Mouse (Mus musculus): Measurements from ENCODE around the gene Serping1.
"Not testable (repeated sequence)": the region's sequence is repeated elsewhere in the genome, so short reads cannot be mapped to it uniquely, and the experiment has no call there.

Serping1 gene

DNA sequence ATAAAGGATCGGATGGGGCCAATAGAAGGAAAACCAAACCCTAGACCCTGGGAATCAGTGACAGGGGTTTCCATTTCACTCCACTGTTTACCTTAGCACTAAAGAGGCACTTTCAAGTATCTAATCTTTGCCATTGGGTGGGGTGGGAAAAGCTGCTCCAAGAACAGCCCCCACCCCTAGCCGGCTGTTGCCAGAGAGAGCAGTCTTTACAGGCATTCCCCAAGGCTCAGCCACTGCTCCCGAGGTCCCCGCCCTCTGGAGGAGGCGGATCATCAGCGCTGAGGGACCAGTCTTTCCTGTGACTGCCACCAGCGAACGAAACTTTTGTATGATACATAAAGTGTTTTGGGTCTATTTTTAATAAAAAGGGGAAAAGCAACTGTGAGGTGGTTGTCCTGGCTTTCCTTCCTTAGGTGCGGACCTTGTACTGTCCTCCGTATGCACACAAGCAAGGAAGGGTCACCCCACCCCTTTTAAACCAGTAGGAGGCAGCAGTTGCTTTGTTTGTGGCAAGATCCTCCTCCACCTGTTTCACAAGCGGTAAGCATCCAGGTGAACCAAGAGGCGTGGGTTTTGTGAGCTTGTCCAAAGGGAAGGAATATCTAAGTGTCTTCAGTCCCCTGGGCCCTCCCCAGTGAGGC, 36.9 kb downstream of the Serping1 start:
- peak; percentile 86 for DNase-seq (ENCODE audit: low read depth, low spot score)

DNA sequence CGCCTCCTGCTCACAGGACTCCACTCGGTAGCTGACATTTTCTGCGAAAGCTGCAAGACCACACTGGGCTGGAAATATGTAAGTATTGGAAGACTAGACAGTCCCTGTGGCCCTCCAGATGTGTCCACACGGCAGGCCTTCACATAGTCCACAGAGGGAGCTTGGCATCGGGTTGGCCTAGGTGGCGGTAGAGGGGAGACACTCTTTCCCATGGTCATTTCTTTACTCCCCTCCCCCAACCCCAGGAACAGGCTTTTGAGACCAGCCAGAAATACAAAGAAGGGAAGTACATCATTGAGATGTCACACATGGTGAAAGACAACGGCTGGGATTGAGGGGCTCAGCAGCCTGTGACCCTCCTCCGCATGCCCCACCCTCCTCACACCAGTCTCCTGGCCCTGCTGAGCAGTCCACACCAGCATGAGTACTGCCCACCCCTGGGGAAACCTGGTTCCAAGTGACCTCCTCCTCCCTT, 37.8 kb downstream of the Serping1 start:
- DNase-seq (ENCODE audit: low read depth, low spot score) = no peak

DNA sequence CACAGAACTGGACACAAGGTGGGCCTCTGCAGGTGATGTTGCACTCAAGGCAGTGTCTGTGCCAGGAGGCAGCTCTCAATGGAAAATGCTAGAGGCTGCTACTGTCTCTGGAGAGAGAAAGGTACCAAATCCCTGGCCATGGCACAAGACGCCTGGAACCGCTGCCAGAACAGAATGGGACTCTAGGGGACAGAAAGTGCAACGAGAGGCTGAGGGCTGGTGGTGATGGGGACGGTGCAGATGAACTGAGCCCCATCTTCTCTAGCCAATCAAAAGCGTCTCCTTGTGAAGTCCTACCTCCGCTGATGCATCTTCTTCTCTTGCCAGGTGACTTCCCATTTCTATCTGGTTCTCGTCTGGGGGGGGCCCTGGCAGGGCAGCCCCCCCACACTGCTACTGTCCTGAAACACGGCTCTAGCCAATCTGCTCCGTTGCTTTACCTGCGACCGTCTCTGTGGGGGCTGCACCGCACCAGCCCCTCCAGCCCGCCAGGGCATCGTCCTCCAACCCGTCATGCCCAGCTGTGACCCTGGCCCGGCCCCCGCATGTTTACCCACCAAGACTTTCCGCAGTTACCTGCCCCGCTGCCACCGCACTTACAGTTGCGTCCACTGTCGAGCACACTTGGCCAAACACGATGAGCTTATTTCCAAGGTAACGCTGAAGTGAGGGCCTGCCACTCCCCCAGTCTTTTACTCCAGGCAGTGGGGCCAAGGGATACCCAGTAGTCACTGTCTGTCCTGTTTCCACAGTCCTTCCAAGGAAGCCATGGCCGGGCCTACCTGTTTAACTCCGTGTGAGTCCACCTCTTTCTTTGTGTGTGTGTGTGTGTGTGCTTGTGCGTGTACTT, 38.7 kb downstream of the Serping1 start:
- DNase-seq (ENCODE audit: low read depth, low spot score) = no peak

DNA sequence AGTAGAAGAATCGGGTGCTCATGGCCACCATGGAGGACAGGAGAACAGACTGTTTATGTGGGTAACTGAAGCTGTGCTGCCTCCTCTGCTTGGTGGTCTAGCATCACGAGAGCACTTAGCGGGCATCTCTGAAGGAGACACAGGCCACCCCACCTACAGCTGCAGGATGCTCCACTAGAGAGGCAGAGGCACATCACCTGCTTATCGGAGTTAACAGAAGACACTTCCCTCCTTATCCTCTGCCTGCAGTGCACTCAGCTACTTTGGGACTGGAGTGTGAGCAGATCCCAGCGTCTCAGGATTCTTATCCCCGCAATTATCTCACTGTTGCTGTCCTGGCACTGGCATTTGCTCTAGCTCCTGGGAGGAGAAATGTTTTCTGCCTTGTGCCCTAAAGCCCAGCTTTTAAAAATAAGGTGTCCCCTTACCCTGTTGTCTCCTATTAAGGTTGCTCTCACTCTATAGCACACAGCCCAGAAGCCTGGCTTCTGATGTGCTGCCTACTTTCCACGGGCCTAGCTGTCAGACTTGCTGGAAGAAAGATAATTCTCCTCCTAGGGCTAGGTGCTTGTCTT, 39.8 kb downstream of the Serping1 start:
- no peak for DNase-seq (ENCODE audit: low read depth, low spot score)

DNA sequence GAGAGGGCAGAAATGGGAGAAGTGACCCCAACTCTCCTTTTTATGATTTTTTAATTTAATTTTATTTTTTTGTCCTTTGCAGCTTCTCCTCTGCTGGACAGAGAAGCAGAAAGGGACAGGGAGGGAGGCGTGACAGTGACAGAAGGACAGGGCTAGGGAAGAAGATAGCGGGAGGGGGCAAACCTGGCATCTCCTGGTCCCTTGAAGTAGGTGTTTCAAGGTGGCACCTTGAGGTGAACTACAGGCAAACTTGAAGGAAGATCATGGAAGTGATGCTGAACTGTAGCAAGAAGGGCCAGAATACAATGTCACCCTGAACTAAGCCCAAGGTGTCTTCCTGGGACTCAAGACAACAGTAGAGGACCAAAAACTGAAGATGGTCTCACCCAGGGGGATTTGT, 40.3 kb downstream of the Serping1 start:
- no peak for DNase-seq (ENCODE audit: low read depth, low spot score)

DNA sequence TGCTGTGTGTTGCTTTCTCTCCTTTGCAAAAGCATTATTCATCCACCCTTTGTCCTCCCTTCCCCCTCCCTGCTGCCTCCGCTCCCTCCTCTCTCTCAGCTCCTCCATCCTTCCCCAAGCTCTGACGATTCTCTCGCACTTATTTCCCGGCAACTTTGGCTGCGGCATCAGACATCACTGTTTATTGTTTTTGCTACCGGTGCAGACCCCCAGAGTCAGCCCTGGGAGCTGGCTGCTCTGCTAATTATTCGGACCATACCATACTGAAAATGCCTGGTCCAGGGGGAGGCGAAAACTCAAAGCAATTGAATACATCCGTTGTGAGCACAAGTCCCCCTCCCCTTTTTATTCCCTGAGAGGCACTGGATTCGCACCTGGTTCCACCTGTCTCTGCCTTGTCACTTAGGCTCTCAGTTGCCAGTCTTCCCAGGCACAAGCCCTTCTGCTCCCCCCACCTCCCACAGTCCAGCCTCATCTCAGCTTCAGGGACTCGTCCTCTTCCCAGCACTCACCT, 40.8 kb downstream of the Serping1 start:
- no peak for DNase-seq (ENCODE audit: low read depth, low spot score)

DNA sequence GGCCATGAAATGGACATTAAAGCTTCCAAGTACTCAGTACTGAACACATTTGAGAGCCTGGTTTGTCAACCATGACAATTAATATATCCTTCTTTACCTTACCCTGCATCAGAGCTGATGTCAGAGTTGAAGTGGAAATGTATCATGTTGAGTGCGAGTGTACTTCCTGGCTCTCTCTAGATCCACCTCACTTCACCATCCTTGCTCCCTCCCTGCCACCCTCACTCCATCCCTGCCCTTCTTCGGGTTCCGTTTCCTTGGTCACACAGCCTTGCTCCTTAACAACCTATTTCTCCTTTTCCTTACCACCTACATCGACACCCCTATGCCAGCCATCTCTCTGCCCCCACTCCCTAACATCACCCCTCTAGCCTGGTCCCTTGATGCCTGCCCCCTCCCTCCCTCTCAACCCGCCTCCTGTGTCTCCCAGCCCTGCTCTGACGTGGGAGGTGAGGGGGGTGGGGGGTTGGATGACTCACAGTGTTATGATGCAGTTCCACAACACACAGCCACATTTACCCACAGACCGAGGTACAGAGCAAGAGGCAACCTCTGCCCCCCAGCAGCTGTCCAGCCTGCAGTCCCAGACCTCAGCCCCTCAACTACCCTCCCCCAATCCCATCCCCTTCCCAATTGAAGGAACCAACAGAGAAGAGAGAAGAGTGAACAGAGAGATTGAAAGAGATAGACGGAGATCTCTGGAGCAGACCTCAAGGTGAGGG, 41.5 kb downstream of the Serping1 start, which contains the start of gene Ypel4:
TSS of gene Ypel4 (plus strand) at position 480 of the 722 bp plus-strand sequence.
- no peak for DNase-seq (ENCODE audit: low read depth, low spot score)

DNA sequence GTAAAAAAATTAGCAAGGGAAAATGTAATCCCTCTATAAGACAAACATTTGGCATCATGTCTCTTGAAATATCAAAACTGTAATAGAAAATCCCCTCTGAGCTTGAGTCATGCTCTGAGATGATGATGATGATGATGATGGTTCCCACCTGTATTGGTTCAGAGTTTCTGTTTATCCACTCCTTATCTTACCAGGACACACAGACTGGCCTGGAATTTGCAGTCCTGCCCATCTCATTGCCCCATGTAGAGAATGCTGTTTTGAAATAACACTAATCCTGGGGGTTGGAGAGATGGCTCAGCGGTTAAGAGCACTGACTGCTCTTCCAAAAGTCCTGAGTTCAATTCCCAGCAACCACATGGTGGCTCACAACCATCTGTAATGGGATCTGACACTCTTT, 42.9 kb downstream of the Serping1 start:
- DNase-seq (ENCODE audit: low read depth, low spot score) = no peak

DNA sequence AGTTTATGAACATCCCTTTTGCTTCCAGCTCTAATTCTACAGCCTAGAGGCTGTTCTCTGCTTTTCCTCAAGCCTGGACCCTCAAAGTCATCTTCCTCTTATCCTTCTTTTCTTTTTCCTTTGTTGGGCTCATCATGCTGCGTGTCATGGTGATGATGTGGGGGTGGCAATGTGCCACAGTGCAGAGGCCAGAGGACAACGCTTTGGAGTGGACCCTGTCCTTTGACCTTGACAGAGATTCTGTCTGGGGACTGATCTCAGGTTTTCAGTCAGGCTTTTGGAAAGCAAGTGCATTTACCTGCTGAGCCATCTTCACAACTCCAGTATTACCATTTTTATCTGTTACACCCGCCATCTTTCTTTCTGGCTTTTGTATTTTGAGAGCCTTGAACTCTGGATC, 44.0 kb downstream of the Serping1 start:
- DNase-seq (ENCODE audit: low read depth, low spot score) = no peak

DNA sequence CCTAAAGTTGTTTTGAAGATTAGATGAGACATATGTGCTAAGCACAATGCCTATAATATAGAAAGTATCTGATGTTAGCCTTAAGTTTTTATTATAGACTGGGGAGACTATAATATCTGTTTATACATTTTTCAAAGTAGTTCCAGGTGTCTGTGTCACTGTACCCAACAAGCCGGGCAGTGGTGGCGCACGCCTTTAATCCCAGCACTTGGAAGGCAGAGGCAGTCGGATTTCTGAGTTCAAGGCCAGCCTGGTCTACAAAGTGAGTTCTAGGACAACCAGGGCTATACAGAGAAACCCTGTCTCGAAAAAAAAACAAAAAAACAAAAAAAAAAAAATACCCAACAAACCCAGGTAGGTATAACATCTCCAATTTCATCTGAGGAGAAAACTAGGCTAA, 47.1 kb downstream of the Serping1 start:
- not testable (repeated sequence) for DNase-seq (ENCODE audit: low read depth, low spot score)

DNA sequence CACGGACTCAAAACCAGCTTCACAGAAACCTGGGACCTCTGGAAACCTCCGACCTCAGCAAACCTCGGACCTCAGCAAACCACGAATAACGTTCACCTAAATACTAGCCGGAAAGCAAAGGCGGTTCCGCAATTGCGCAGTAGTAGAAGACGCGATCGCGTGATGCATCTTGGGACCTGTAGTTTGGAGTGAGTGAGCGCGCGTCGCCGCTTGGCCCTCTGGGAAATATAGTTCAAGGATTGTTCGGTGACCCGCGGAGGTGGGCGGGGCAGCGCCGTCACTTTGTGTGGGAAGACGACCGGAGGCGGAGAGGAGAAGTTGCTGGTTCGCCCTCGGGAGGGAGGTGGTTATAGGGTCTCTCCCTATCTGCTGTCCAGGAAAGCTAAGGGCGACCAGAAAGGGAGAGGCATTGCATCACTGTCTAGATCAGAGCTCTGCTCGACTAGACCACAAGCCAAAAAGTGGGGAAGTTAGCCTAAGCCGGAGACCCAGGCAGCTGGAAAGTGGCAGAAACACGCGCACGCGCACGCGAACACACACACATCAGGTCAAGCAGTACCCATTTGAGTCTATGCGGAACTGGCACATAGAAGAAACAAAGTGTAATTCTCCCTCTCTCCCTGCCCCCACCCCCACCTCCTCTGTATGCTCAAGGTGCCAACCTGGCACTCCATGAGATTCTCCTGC, 47.9 kb downstream of the Serping1 start, which contains the start of gene Clp1:
TSS of gene Clp1 (minus strand) at position 179 of the 687 bp plus-strand sequence.
- peak; percentile 99 for DNase-seq (ENCODE audit: low read depth, low spot score)

DNA sequence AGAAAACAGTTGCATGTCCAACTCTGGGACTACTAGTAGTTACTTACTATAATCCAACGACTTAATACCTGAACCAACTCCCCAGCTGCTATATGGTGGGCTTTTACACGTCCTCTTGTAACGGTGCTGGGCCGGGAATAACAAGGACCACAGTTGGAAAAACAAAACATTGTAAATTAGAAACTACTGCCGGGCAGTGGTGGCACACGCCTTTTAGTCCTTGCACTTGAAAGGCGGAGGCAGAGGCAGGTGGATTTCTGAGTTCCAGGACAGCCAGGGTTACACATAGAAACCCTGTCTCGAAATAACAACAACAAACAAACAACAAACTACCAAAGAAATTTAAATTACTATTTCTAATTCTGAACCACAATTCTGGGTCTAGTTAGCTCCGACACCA, 48.5 kb downstream of the Serping1 start:
- DNase-seq (ENCODE audit: low read depth, low spot score) = no peak

DNA sequence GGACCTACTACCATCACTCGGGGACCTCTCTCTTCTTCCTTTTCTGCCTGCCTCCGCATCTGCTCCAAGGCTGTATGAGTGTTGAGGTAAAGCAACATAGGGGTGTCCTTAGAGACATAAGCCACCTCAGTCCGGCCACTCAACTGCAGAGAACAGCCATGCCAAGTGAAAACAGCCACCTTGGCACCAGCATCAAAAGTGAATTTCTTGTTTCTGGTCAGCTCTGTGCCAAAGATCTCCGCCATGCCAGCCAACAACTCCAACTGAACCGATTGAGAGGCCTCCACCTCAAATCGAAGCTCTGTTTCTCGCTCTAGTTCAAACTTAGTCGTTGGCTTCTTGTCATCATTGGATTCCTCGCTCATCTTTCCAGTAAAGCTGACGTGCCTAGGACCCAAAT, 49.5 kb downstream of the Serping1 start:
- DNase-seq (ENCODE audit: low read depth, low spot score) = no peak

DNA sequence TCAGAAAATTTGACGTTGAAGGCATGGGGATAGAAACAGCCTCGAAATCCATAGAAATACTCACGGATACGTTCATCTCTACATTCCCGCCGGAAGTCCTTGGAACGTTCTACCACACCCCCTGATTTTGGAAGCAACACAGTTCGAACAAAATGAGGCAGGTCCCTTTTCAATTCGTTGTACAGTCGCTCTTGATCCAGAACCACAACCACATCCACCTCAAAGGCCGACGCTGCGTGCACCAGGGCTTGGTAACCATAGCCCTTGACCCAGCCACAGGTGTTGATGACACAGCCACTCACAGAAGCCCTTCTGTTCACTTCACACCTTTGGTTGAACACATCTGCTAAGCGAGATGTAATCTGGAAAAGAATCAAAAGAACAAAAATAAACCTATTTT, 51.4 kb downstream of the Serping1 start:
- DNase-seq (ENCODE audit: low read depth, low spot score) = no peak

DNA sequence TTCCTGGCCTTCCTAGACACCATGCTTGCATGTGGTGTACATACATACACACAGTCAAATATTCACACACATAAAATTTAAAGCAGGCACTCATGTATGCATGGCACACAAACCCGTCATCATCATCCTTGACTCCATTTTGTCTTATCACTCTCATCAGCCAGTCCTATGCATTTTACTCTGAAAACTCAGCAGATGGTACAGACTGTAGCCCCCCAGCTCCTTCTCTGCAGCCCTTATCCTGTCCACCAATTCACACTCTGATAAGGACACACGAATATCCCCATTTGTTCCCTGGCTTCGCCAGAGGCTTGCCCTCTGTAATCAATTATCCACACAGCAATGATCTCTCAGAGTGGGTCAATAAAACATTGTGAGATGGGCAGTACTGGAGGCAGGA, 54.1 kb downstream of the Serping1 start:
- no peak for DNase-seq (ENCODE audit: low read depth, low spot score)

DNA sequence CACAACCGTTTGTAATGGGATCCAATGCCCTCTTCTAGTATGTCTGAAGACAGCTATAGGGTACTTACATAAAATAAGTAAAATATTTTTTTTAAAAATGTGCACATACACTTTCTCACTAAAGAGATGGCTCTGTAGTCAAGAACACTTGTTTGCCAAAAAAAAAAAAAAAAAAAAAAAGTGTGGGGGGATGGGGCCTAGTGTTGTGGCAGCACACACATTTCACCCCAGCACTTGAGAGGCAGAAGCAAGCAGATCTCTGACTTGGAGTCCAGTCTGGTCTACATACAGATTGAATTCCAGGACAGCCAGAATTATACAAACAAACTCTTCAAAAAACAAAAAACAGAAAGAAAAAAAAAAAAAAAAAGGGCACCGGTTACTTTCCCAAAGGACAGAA, 54.5 kb downstream of the Serping1 start:
- DNase-seq (ENCODE audit: low read depth, low spot score) = no peak

DNA sequence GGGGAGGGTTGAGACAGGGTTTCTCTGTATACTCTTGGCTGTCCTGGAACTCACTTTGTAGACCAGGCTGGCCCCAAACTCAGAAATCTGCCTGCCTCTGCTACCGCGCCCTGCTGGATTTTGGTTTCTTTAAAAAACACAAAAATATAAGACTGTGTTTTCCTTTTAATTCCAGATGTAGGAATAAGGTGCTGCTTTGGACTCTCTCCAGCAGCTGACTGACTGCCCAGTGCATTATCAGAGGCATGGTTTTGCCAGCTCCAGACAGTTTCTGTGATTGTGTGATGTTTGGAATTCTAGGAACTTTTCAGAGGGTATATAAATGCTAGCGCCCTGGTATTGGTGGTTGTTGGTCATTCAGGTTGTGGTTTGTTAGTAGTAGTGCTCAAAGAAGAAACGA, 57.9 kb downstream of the Serping1 start:
- DNase-seq (ENCODE audit: low read depth, low spot score) = no peak

DNA sequence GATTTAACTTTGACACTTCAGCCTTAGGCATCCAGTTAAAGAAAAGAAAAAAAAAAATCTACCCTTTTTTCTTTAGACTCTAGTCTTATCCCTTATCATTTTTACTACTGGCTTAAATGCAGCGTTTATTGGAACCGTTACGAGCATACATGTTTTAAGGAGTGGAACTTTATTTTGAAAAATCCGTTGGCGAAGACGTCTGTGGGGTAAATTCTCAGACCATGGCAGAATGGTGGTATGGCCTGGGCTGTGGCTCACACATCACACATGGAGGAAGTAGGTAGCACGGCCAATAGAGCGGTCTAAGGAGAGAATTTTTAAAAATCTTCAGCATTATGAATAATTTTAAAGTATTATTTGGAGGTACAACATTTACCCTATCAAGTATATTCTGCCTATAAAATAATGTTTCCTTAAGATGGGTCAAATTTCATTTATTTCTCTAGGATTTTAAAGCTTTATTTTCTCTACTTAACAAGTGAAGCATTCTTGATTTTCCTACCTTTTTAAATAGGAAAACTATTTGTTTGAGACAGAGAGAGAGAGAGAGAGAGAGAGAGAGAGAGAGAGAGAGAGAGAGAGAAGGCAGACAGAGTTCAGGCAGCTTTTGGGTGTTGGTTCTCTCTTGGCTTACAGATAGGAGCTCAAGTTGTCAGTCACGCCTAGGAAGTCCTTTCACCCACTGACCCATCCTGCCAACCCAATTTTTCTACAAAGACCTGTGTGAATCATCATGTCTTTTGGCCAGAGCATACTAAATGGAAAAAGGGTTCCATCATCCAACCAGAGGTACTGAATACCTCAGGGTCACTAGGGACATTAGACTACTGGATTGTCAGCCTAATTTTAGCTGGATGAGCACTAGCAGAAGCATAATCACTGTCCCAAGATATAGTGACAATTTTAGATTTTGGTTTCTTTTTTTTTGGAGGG, 58.6 kb downstream of the Serping1 start:
- no peak for DNase-seq (ENCODE audit: low read depth, low spot score)

DNA sequence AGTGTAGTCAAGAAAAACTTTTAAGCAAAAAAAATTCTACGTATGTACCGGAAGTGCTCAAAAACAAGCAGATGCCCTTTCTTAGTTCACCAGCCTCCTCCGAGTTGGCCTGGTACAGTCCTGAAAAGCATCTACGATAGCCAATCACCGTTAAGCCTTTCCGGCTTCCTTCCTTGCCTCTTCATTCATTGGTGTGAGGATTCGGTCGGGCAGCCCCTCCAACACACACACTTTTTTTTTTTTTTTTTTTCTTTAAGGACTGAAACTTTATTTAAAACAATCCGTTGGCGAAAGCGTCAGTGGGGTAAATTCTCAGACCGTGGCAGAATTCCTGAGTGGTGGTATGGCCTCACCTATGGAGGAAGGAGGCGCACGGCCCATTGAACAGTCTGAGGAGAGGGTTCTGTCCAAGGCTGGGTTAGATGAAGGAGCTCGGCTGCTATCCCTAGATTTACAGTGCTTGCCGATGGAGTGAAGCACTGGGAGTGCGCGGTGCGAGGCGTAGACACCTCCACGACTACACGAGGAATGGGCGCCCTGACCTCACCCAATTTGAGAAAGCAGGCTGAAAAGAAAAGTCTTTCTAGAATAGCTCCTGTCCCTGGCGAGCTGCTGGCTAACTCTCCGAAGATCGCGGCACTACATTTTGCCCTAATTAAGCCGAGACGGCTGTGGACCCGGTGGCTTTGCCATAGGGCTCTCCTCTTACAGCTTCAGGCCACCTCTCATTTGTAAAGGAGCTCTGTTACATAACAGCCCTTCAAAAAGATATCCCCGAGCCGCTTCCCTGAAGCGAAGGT, 59.5 kb downstream of the Serping1 start:
- DNase-seq (ENCODE audit: low read depth, low spot score) = peak; percentile 98

Measured in ES-CJ7 (cell line).